Mouse (Mus musculus) G1E (cell line): ENCODE measurements at regions not wholly inside any gene's neighbourhood (a gene's known extent, or its start where the extent isn't known, plus 50 kb on each side); places are given as distances from the start of the nearest gene placed in this dataset.

ENCODE experiments used
- ATAC-seq: 2 replicates; pipeline ENCODE4 v1.8.0; 2016; ENCODE audit warnings: mild to moderate bottlenecking; ENCODE audit not compliant: insufficient number of reproducible peaks, poor library complexity, low FRiP score, severe bottlenecking; ENCODE audit errors: extremely low read depth
- DNase-seq: peaks from one replicate; pipeline ENCODE4 v3.0.0; 2012; ENCODE audit warnings: low spot score
- H3K27me3 ChIP-seq: 2 replicates; pipeline ENCODE4 v1.6.1; 2012; ENCODE audit warnings: mild to moderate bottlenecking, low read length, inconsistent platforms; ENCODE audit not compliant: insufficient read depth
- H3K36me3 ChIP-seq: replicated peaks from 2 replicates; pipeline ENCODE3; 2012; ENCODE audit warnings: mild to moderate bottlenecking, inconsistent platforms
- H3K4me1 ChIP-seq: 2 replicates; pipeline ENCODE4 v1.6.1; 2012; ENCODE audit warnings: low read depth, low read length, inconsistent platforms, mixed read lengths; ENCODE audit not compliant: insufficient read depth
- H3K4me3 ChIP-seq: 2 replicates; pipeline ENCODE4 v1.5.1; 2012; ENCODE audit warnings: low read depth, mild to moderate bottlenecking, inconsistent platforms, low read length, moderate library complexity, mixed read lengths
- H3K9me3 ChIP-seq: replicated peaks from 2 replicates; pipeline ENCODE4 v1.6.1; 2012; ENCODE audit warnings: inconsistent platforms
- CTCF ChIP-seq: IDR thresholded peaks from 2 replicates; pipeline ENCODE4 v1.5.1; 2012; ENCODE audit warnings: low read depth, low read length, inconsistent platforms, mixed read lengths
- GATA1 ChIP-seq: IDR thresholded peaks from 2 replicates; pipeline ENCODE4 v1.6.1; 2012; ENCODE audit warnings: borderline replicate concordance, low read length, inconsistent platforms, mixed read lengths
- GATA2 ChIP-seq: IDR thresholded peaks from 2 replicates; pipeline ENCODE4 v1.6.1; 2012; ENCODE audit warnings: low read depth, low read length, inconsistent platforms, borderline replicate concordance
- POLR2AphosphoS5 ChIP-seq: IDR thresholded peaks from 2 replicates; pipeline ENCODE4 v1.6.1; 2012; ENCODE audit warnings: low read depth, low read length, inconsistent platforms; ENCODE audit not compliant: insufficient replicate concordance
- TAL1 ChIP-seq: conservative IDR thresholded peaks from 2 replicates; pipeline ENCODE4 v1.6.1; 2012; ENCODE audit warnings: low read depth, low read length, inconsistent platforms, mixed read lengths

DNA sequence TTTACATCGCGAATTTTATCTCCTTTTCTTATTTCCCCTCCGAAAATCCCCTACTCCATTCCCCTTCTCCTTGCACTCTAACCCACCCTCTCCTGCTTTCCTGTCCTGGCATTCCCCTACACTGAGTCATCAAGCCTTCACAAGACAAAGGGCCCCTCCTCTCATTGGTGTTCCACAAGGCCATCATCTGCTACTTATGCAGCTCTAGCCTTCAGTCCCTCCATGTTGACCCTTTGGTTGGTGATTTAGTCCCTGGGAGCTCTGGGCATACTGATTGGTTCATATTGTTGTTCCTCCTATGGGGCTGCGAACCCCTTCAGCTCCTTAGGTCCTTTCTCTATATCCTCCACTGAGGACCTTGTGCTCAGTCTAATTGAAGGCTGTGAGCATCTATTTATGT is 239.0 kb upstream of the Arrdc4 start:
- H3K4me3 ChIP-seq, result no peak overlapping the region
- H3K4me1 ChIP-seq, result no peaks in the 10 kb centered on the region
- no peaks in the 10 kb centered on the region for H3K27me3 ChIP-seq
- H3K36me3 ChIP-seq, result no peaks in the 10 kb centered on the region
- TF ChIP-seq TAL1 (no peak), GATA1 (no peak), POLR2AphosphoS5 (no peak), GATA2 (no peak), CTCF (no peak)
- DNase-seq (no peak), ATAC-seq (no peak)
- peaks cover 3% of the 10 kb centered on the region for H3K9me3 ChIP-seq

- TF ChIP-seq GATA2 (no peak), POLR2AphosphoS5 (no peak), CTCF (no peak), GATA1 (no peak), TAL1 (no peak)
- Histone ChIP-seq H3K27me3 (no peaks in the 10 kb centered on the region), H3K9me3 (peaks cover 8% of the 10 kb centered on the region), H3K36me3 (no peaks in the 10 kb centered on the region), H3K4me1 (no peaks in the 10 kb centered on the region), H3K4me3 (no peak overlapping the region)
- no peak for DNase-seq
- ATAC-seq, result no peak
Observed at GRCm38 (mm10) chr7:68983937-68984336, 234.9 kb upstream of the Arrdc4 start.

DNA sequence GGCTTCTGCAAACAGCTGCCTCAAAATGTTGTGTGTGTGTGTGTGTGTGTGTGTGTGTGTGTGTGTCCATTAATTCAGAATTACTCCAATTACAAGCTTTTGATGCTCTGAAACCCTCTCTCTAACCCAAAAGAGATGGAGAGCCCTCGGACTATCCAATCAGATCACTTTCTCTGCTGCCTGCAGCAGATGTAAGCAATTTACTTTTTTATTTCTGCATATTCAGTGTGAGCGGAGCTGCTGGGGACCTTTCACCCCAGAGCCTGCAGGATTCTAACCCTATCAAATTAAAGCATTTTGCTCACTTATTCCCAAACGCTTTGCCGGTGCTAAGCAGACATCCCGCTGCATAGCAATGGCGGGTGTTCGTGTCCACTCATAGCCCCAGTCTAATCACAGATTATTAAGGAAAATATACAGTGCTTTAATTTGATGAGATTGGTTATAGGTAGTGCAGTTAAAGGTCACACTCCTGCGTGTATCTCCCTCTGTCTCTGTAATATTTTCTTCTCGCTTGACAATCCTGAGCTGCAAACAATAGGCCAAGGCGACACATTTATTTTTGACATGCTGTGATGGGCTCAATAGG is 234.0 kb upstream of the Arrdc4 start:
- H3K9me3 ChIP-seq, result peaks cover 8% of the 10 kb centered on the region
- H3K36me3 ChIP-seq, result no peaks in the 10 kb centered on the region
- ATAC-seq (no peak), DNase-seq (no peak)
- H3K4me1 ChIP-seq, result no peaks in the 10 kb centered on the region
- H3K27me3 ChIP-seq, result no peaks in the 10 kb centered on the region
- no peak overlapping the region for H3K4me3 ChIP-seq
- no peak for TF ChIP-seq POLR2AphosphoS5
- TF ChIP-seq CTCF, result no peak

DNA sequence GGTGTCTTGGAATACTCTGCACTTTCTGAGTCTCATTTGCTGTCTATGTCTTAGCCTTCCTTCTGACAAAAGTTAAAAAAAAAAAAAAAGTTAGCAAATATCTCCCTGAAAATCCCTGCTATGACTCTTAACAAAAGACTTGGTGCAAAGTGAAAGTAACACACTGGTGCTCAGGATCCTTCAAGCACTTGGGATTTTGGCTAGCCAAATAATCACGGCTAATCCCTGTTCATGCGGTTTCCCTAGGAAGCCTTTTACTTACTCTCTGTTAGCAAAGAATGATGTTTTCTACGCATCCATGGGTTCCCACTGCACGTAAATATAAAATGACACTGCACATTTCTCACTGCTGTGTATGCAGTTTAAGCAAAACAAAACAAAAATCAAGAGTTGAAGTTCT is 229.5 kb upstream of the Arrdc4 start:
- ATAC-seq, result no peak
- no peak for DNase-seq

GRCm38 (mm10) chr7:68976813-68977752 is 228.0 kb upstream of the Arrdc4 start:
- H3K36me3 ChIP-seq, result no peaks in the 10 kb centered on the region
- TF ChIP-seq POLR2AphosphoS5, result no peak
- TF ChIP-seq GATA1, result no peak
- TF ChIP-seq CTCF, result no peak
- TF ChIP-seq TAL1, result no peak
- no peak for TF ChIP-seq GATA2
- H3K27me3 ChIP-seq, result no peaks in the 10 kb centered on the region
- no peaks in the 10 kb centered on the region for H3K4me1 ChIP-seq
- H3K4me3 ChIP-seq, result no peak overlapping the region
- ATAC-seq, result no peak
- peaks cover 9% of the 10 kb centered on the region; the same call in 1 of the 2 replicates for H3K9me3 ChIP-seq
- DNase-seq, result no peak

More for the DNA sequence above, 229.5 kb upstream of the Arrdc4 start:
- H3K9me3 ChIP-seq, result peaks cover 14% of the 10 kb centered on the region
- TF ChIP-seq GATA1 (no peak), TAL1 (no peak), GATA2 (no peak), CTCF (no peak), POLR2AphosphoS5 (no peak)
- H3K36me3 ChIP-seq, result no peaks in the 10 kb centered on the region
- H3K4me1 ChIP-seq, result no peaks in the 10 kb centered on the region
- no peaks in the 10 kb centered on the region for H3K27me3 ChIP-seq
- no peak overlapping the region for H3K4me3 ChIP-seq

- Histone ChIP-seq H3K4me3 (no peak overlapping the region), H3K27me3 (no peaks in the 10 kb centered on the region), H3K36me3 (no peaks in the 10 kb centered on the region), H3K9me3 (0 out of 2 replicates have a peak, but pooled peaks cover 7% of the 10 kb centered on the region), H3K4me1 (no peaks in the 10 kb centered on the region)
- DNase-seq, result no peak
- TF ChIP-seq TAL1 (no peak), GATA1 (no peak), POLR2AphosphoS5 (no peak), CTCF (no peak), GATA2 (no peak)
- ATAC-seq, result no peak
Observed at GRCm38 (mm10) chr7:68975956-68976355, 226.9 kb upstream of the Arrdc4 start.
